Mouse (Mus musculus) cerebellum, adult 2 months (tissue): ENCODE results near the gene Atp8b3.

Source experiments
- CTCF ChIP-seq: fragments of 200-500 bp; IDR thresholded peaks from 2 replicates; pipeline ENCODE4 v1.5.1; 2011; ENCODE audit warnings: low read depth, mild to moderate bottlenecking, control low read depth, low read length, moderate library complexity, borderline replicate concordance; ENCODE audit not compliant: insufficient read depth
- POLR2A ChIP-seq: fragments of 200-500 bp; IDR thresholded peaks from 2 replicates; pipeline ENCODE4 v1.6.1; 2011; ENCODE audit warnings: low read length, control low read depth, borderline replicate concordance; ENCODE audit not compliant: insufficient read depth

DNA sequence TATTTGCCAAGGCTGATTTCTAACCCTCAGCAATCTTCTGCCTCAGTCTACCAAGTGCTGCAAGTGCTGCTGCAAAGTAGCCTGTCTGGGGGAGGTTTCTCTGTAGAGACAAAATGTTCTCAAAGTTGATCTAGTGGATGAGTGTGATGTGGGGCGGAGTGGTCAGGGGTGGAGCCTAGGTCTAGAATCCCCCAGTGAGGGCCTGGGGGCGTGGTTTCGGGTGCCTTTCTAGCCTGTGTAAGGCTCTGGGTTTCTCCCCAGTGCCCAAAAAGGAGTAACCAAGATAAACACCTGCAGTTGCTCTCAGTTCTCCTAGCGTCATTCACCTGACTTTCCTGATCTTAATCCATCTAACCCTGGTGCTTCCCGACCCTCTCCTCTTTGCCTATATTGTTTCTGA lies 57.9 kb downstream of the Atp8b3 start:
- TF ChIP-seq CTCF (no peak), POLR2A (no peak)
